Mouse (Mus musculus) lung, embryonic 14.5 days (tissue): ENCODE measurements around the gene Col15a1. TPM values are rescaled to one million over a fixed set of nuclear protein-coding genes. Genes with fewer than 3 reads are reported as not detected.
A peak's percentile ranks its signal among the peaks of the same experiment; 100 is the strongest.

Experiments
- ATAC-seq: fragments of 200-750 bp; cut with Nextera tagmentation; 2 replicates; pipeline ENCODE4 v1.8.0; 2017; ENCODE audit warnings: mild to moderate bottlenecking, moderate TSS enrichment, moderate library complexity; ENCODE audit not compliant: insufficient read depth
- DNase-seq: peaks from one replicate; pipeline ENCODE4 v3.0.0-alpha.2; 2015
- H3K27ac ChIP-seq: fragments of 300-500 bp; sonication (generic); 2 replicates; pipeline ENCODE4 v1.5.1; 2014; ENCODE audit warnings: low read depth, mild to moderate bottlenecking, moderate library complexity
- H3K27me3 ChIP-seq: fragments of 300-500 bp; sonication (generic); 2 replicates; pipeline ENCODE4 v1.6.1; 2014; ENCODE audit warnings: low read length, control low read depth; ENCODE audit not compliant: insufficient read depth
- H3K36me3 ChIP-seq: fragments of 300-500 bp; sonication (generic); 2 replicates; pipeline ENCODE4 v1.6.1; 2014; ENCODE audit warnings: control low read depth; ENCODE audit not compliant: insufficient read depth
- H3K4me1 ChIP-seq: fragments of 300-500 bp; sonication (generic); 2 replicates; pipeline ENCODE4 v1.6.1; 2014; ENCODE audit warnings: antibody characterized with exemption, control low read depth; ENCODE audit not compliant: insufficient read depth
- H3K4me2 ChIP-seq: fragments of 300-500 bp; sonication (generic); 2 replicates; pipeline ENCODE4 v1.6.1; 2014; ENCODE audit warnings: mild to moderate bottlenecking
- H3K4me3 ChIP-seq: fragments of 300-500 bp; sonication (generic); 2 replicates; pipeline ENCODE4 v1.5.1; 2014; ENCODE audit warnings: low read depth, low read length
- H3K9ac ChIP-seq: fragments of 300-500 bp; sonication (generic); 2 replicates; pipeline ENCODE4 v1.6.1; 2014
- H3K9me3 ChIP-seq: fragments of 300-500 bp; sonication (generic); 2 replicates; pipeline ENCODE4 v1.6.1; 2016; ENCODE audit warnings: low read depth, low read length, control low read depth
- CTCF ChIP-seq: IDR thresholded peaks from 2 replicates; pipeline ENCODE4 v1.5.1; 2016; ENCODE audit warnings: antibody characterized with exemption, low read depth
- WGBS: fragments of 180-500 bp; shearing (Covaris S2); extraction: QIAGEN DNeasy Blood & Tissue Kit; methylation state at CpG from one replicate; pipeline ENCODE4 v1.1.7; 2014; 5-methylcytosine and 5-hydroxymethylcytosine counted together
- polyA plus RNA-seq: library from polyadenylated mRNA; unstranded; fragments of >200 nt; fragmentation: Nextera tagmentation; extraction: Ambion mirVana; gene quantifications from 2 replicates; pipeline ENCODE4 v1.2.1, GENCODE M21; 2014

Gene Col15a1
- polyA plus RNA-seq, 1 experiment from 2014 or later: 22.1 TPM

DNA sequence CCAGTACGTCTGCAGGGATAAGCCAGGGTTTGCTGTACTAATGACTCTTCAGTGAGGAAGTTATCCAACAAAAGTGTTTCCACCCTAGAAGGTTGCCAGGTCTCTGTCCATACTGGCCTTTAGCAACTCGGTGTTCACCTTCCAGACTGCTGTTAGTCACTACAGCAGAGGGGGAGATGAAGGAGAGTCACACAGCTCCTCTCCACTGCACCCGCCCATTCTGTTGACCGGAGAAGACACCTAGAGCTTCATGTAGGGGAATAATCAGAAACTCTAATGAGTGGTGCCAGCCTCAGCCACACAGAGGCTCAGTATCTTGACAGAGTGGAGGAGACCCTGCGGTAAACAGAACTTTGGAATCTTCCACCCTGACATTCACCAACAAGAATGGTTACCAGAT lies 28.4 kb upstream of the Col15a1 start:
- TF ChIP-seq CTCF: no peak
- H3K4me3 ChIP-seq: no peak overlapping the region
- no peaks in the 10 kb centered on the region for H3K9me3 ChIP-seq
- no peak for DNase-seq
- H3K4me1 ChIP-seq: no peaks in the 10 kb centered on the region
- ATAC-seq: no peak
- H3K36me3 ChIP-seq: no peaks in the 10 kb centered on the region
- H3K27me3 ChIP-seq: no peaks in the 10 kb centered on the region
- no peak overlapping the region for H3K27ac ChIP-seq
- WGBS: 75% methylated on average over 5 of the region's 5 CpGs
- no peak overlapping the region for H3K9ac ChIP-seq
- no peak overlapping the region for H3K4me2 ChIP-seq

GRCm38 (mm10) chr4:47184058-47184661 lies 23.8 kb upstream of the Col15a1 start:
- no peaks in the 10 kb centered on the region for H3K27me3 ChIP-seq
- peak overlapping the region; percentile 52; the same call in 1 of the 2 replicates for H3K27ac ChIP-seq
- no peaks in the 10 kb centered on the region for H3K36me3 ChIP-seq
- no peak overlapping the region for H3K4me2 ChIP-seq
- TF ChIP-seq CTCF: no peak
- no peak overlapping the region for H3K4me3 ChIP-seq
- H3K4me1 ChIP-seq: no peaks in the 10 kb centered on the region
- ATAC-seq (peak; percentile 76), DNase-seq (peak; percentile 48)
- WGBS: 18% methylated on average over 6 of the region's 6 CpGs
- H3K9ac ChIP-seq: no peak overlapping the region
- H3K9me3 ChIP-seq: no peaks in the 10 kb centered on the region

GRCm38 (mm10) chr4:47186514-47186913 lies 21.4 kb upstream of the Col15a1 start:
- WGBS: 57% methylated on average over 6 of the region's 6 CpGs
- no peak for TF ChIP-seq CTCF

DNA sequence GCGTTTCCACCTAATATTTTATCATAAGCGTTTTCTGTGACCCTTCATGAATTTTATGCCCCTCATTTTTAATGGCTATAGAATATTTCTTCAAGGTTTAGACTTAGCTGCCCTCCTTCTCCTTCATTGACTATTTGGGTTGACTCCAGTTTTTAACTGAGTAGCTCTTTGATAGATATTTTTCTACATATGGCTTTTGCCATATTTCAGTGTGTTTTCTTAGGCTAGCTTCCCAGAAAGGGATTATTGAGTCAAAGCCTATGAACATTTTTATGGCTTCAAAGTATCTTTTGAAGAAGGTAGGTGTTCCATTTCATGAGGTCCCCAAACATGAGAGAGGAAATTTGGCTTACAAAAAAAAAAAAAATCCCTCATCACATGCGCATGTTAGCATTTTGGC lies 11.8 kb upstream of the Col15a1 start:
- H3K4me3 ChIP-seq: no peak overlapping the region
- ATAC-seq (no peak), DNase-seq (no peak)
- no peak overlapping the region for H3K4me2 ChIP-seq
- 67% methylated on average over 3 of the region's 3 CpGs for WGBS
- TF ChIP-seq CTCF: no peak
- no peaks in the 10 kb centered on the region for H3K36me3 ChIP-seq
- H3K9ac ChIP-seq: no peak overlapping the region
- H3K27me3 ChIP-seq: no peaks in the 10 kb centered on the region
- no peak overlapping the region for H3K27ac ChIP-seq
- no peaks in the 10 kb centered on the region for H3K9me3 ChIP-seq
- H3K4me1 ChIP-seq: no peaks in the 10 kb centered on the region

More at GRCm38 (mm10) chr4:47186514-47186913, 21.4 kb upstream of the Col15a1 start:
- H3K27ac ChIP-seq: no peak overlapping the region
- H3K27me3 ChIP-seq: no peaks in the 10 kb centered on the region
- H3K4me2 ChIP-seq: no peak overlapping the region
- H3K36me3 ChIP-seq: no peaks in the 10 kb centered on the region
- no peak overlapping the region for H3K4me3 ChIP-seq
- no peak overlapping the region for H3K9ac ChIP-seq
- no peak for ATAC-seq
- H3K4me1 ChIP-seq: no peaks in the 10 kb centered on the region
- no peak for DNase-seq
- no peaks in the 10 kb centered on the region for H3K9me3 ChIP-seq

GRCm38 (mm10) chr4:47203643-47204042 lies 4.3 kb upstream of the Col15a1 start:
- ATAC-seq (no peak), DNase-seq (peak; percentile 58)
- peaks cover 10% of the 10 kb centered on the region; the same call in 1 of the 2 replicates for H3K4me1 ChIP-seq
- no peak overlapping the region for H3K9ac ChIP-seq
- no peaks in the 10 kb centered on the region for H3K36me3 ChIP-seq
- TF ChIP-seq CTCF: no peak
- WGBS: 47% methylated on average over 5 of the region's 5 CpGs
- H3K27ac ChIP-seq: no peak overlapping the region
- H3K4me3 ChIP-seq: no peak overlapping the region
- H3K27me3 ChIP-seq: peaks cover 24% of the 10 kb centered on the region
- H3K9me3 ChIP-seq: no peaks in the 10 kb centered on the region
- H3K4me2 ChIP-seq: no peak overlapping the region

DNA sequence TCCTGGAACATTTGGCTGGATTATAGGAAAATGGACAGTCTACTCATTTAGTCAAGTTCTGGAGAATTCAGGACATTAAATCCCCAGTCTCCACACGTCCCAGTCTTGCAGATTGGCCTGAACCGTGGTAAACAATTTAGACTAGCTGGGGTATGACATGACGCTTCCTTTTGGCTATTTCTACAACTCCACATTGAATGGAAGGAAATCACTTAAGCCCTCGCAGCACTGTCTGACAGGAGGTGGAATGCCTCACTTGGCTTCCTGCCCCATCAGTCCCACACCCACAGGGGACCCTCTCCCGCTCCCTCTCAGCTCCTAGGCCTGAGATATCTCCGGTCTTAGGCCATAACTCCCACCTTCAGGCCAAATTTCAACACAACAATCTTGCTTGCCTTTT lies 2.1 kb upstream of the Col15a1 start:
- peak; percentile 57 for DNase-seq
- Histone ChIP-seq H3K9me3 (no peaks in the 10 kb centered on the region), H3K4me1 (peaks cover 11% of the 10 kb centered on the region; the same call in 1 of the 2 replicates), H3K27me3 (peaks cover 39% of the 10 kb centered on the region), H3K9ac (no peak overlapping the region), H3K36me3 (no peaks in the 10 kb centered on the region), H3K4me3 (no peak overlapping the region), H3K4me2 (no peak overlapping the region), H3K27ac (peak overlapping the region; percentile 42; the same call in 1 of the 2 replicates)
- ATAC-seq: 0 out of 2 replicates have a peak, but pooled peaks have one; percentile 29
- 43% methylated on average over 6 of the region's 6 CpGs for WGBS
- TF ChIP-seq CTCF: no peak

DNA sequence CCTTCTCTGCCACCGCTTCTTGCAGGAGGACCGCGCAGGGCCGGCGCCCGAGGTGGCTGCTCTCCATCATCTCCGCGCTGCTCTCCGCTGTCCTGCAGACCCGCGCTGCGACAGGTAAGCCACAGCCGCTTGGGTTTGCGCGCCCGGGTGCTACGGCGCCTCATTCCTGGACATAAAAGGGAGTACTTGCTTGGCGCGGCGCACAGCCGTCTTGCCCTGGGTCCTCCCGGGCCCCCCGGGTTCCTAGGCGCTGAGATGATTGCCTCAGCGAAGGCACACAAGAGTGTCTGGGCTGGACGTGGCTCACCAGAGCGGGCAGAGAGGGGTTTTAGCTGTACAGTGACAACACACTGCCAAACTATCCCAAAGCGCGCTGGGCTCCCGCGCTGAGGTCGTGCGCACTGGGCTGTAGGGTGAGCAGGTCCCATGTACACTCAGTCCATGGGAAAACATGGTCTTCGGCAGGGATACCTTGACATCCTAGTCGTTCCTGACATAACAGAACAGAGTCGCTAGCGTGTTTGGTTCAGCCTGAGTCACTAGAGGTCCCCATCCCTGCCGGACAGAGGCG lies 545 bp downstream of the Col15a1 start:
- Histone ChIP-seq H3K4me3 (peak overlapping the region; percentile 49), H3K36me3 (no peaks in the 10 kb centered on the region), H3K4me2 (peak overlapping the region; percentile 78), H3K4me1 (peaks cover 11% of the 10 kb centered on the region; the same call in 1 of the 2 replicates), H3K27me3 (peaks cover 41% of the 10 kb centered on the region), H3K27ac (no peak overlapping the region), H3K9me3 (no peaks in the 10 kb centered on the region), H3K9ac (peak overlapping the region; percentile 48)
- WGBS: 2% methylated on average over 40 of the region's 40 CpGs
- ATAC-seq (no peak; the same call in 1 of the 2 replicates), DNase-seq (no peak)
- no peak for TF ChIP-seq CTCF
